Mouse (Mus musculus) intestine, postnatal 0 days (tissue): Measurements from ENCODE around the gene Ip6k2. TPM values are rescaled to one million over a fixed set of nuclear protein-coding genes. Genes with fewer than 3 reads are reported as not detected.

Experiments used
- ATAC-seq: fragments of 200-750 bp; cut with Nextera tagmentation; 2 replicates; pipeline ENCODE4 v1.8.0; 2017; ENCODE audit warnings: mild to moderate bottlenecking, moderate TSS enrichment, moderate library complexity
- H3K27ac ChIP-seq: fragments of 300-500 bp; sonication (generic); 2 replicates; pipeline ENCODE4 v1.5.1; 2014; ENCODE audit warnings: mild to moderate bottlenecking, low read depth, low read length, moderate library complexity
- H3K27me3 ChIP-seq: fragments of 300-500 bp; sonication (generic); replicated peaks from 2 replicates; pipeline ENCODE4 v1.6.1; 2014; ENCODE audit warnings: low read length, mixed read lengths; ENCODE audit not compliant: control insufficient read depth, insufficient read depth
- H3K36me3 ChIP-seq: fragments of 300-500 bp; sonication (generic); 2 replicates; pipeline ENCODE4 v1.6.1; 2014; ENCODE audit warnings: mild to moderate bottlenecking, moderate library complexity; ENCODE audit not compliant: control insufficient read depth, insufficient read depth
- H3K4me1 ChIP-seq: fragments of 300-500 bp; sonication (generic); replicated peaks from 2 replicates; pipeline ENCODE4 v1.6.1; 2014; ENCODE audit warnings: antibody characterized with exemption, low read length, mixed read lengths; ENCODE audit not compliant: control insufficient read depth, insufficient read depth
- H3K4me2 ChIP-seq: fragments of 300-500 bp; sonication (generic); replicated peaks from 2 replicates; pipeline ENCODE4 v1.6.1; 2014; ENCODE audit warnings: low read depth, mild to moderate bottlenecking, moderate library complexity
- H3K4me3 ChIP-seq: fragments of 300-500 bp; sonication (generic); 2 replicates; pipeline ENCODE4 v1.5.1; 2014; ENCODE audit warnings: low read depth, low read length
- H3K9ac ChIP-seq: fragments of 300-500 bp; sonication (generic); 2 replicates; pipeline ENCODE4 v1.6.1; 2014; ENCODE audit warnings: mild to moderate bottlenecking, low read depth, low read length
- H3K9me3 ChIP-seq: fragments of 300-500 bp; sonication (generic); 2 replicates; pipeline ENCODE4 v1.6.1; 2016; ENCODE audit warnings: mixed run types; ENCODE audit not compliant: control insufficient read depth
- CTCF ChIP-seq: sonication (generic); IDR thresholded peaks from 2 replicates; pipeline ENCODE4 v1.5.1; 2016; ENCODE audit warnings: low read depth, mild to moderate bottlenecking, control low read depth, antibody characterized with exemption, moderate library complexity
- WGBS: fragments of 180-500 bp; shearing (Covaris S2); extraction: QIAGEN DNeasy Blood & Tissue Kit; methylation state at CpG from one replicate; pipeline ENCODE4 v1.1.7; 2014; 5-methylcytosine and 5-hydroxymethylcytosine counted together
- polyA plus RNA-seq: library from polyadenylated mRNA; unstranded; fragments of >200 nt; fragmentation: Nextera tagmentation; extraction: Ambion mirVana; gene quantifications from 2 replicates; pipeline ENCODE4 v1.2.1, GENCODE M21; 2015

Ip6k2 gene
- polyA plus RNA-seq, 1 experiment from 2014 or later, result 28.1 TPM

- H3K4me1 ChIP-seq, result no peaks in the 10 kb centered on the region
- H3K27me3 ChIP-seq, result no peaks in the 10 kb centered on the region
- H3K9me3 ChIP-seq, result no peaks in the 10 kb centered on the region
- H3K27ac ChIP-seq, result no peak overlapping the region; the same call in none of the 2 replicates
- ATAC-seq, result no peak
- H3K4me3 ChIP-seq, result no peak overlapping the region
- H3K4me2 ChIP-seq, result no peak overlapping the region
- no peak overlapping the region for H3K9ac ChIP-seq
- WGBS, result 88% methylated on average over 1 of the region's 1 CpGs
- peaks cover 46% of the 10 kb centered on the region for H3K36me3 ChIP-seq
- TF ChIP-seq CTCF, result no peak
These were observed 23.2 kb downstream of the Ip6k2 start for GRCm38 (mm10) chr9:108806831-108807230.

- H3K4me2 ChIP-seq, result peak overlapping the region; percentile 97
- 63% methylated on average over 5 of the region's 5 CpGs for WGBS
- no peak overlapping the region for H3K4me3 ChIP-seq
- H3K27ac ChIP-seq, result no peak overlapping the region
- peaks cover 54% of the 10 kb centered on the region for H3K36me3 ChIP-seq
- no peak for TF ChIP-seq CTCF
- no peaks in the 10 kb centered on the region for H3K27me3 ChIP-seq
- no peak overlapping the region for H3K9ac ChIP-seq
- no peaks in the 10 kb centered on the region for H3K9me3 ChIP-seq
- H3K4me1 ChIP-seq, result no peaks in the 10 kb centered on the region
- ATAC-seq, result no peak; the same call in 1 of the 2 replicates
These were observed 24.1 kb downstream of the Ip6k2 start for GRCm38 (mm10) chr9:108807674-108808073.

GRCm38 (mm10) chr9:108808163-108808665, 24.6 kb downstream of the Ip6k2 start, which contains the start of gene Nckipsd:
TSS of gene Nckipsd (plus strand) at chr9:108808368.
- no peaks in the 10 kb centered on the region for H3K9me3 ChIP-seq
- H3K4me2 ChIP-seq, result peak within 1 kb of the TSS; percentile 97
- no peaks in the 10 kb centered on the region for H3K4me1 ChIP-seq
- peaks cover 57% of the 10 kb centered on the region for H3K36me3 ChIP-seq
- H3K9ac ChIP-seq, result peak within 1 kb of the TSS; percentile 82
- H3K4me3 ChIP-seq, result peak within 1 kb of the TSS; percentile 74
- TF ChIP-seq CTCF, result peak; percentile 85
- WGBS, result under 1% methylated on average over 62 of the region's 62 CpGs
- peak; percentile 88 for ATAC-seq
- H3K27ac ChIP-seq, result no peak within 1 kb of the TSS; the same call in none of the 2 replicates
- no peaks in the 10 kb centered on the region for H3K27me3 ChIP-seq

GRCm38 (mm10) chr9:108809188-108809587, 25.6 kb downstream of the Ip6k2 start:
- no peak for TF ChIP-seq CTCF
- Histone ChIP-seq H3K4me3 (peak overlapping the region; percentile 74; the same call in 1 of the 2 replicates), H3K27ac (no peak overlapping the region), H3K4me2 (peak overlapping the region; percentile 97), H3K4me1 (no peaks in the 10 kb centered on the region), H3K27me3 (no peaks in the 10 kb centered on the region), H3K9me3 (no peaks in the 10 kb centered on the region), H3K9ac (no peak overlapping the region), H3K36me3 (peaks cover 56% of the 10 kb centered on the region)
- no peak for ATAC-seq
- 62% methylated on average over 5 of the region's 5 CpGs for WGBS

GRCm38 (mm10) chr9:108809723-108810122, 26.1 kb downstream of the Ip6k2 start:
- Histone ChIP-seq H3K4me1 (no peaks in the 10 kb centered on the region), H3K4me2 (peak overlapping the region; percentile 97; the same call in 1 of the 2 replicates), H3K27ac (no peak overlapping the region), H3K9me3 (no peaks in the 10 kb centered on the region), H3K36me3 (peaks cover 56% of the 10 kb centered on the region), H3K4me3 (no peak overlapping the region), H3K9ac (no peak overlapping the region), H3K27me3 (no peaks in the 10 kb centered on the region)
- ATAC-seq, result no peak
- WGBS, result 60% methylated on average over 6 of the region's 6 CpGs
- TF ChIP-seq CTCF, result no peak

GRCm38 (mm10) chr9:108810516-108810915, 26.9 kb downstream of the Ip6k2 start:
- WGBS, result 86% methylated on average over 5 of the region's 5 CpGs
- Histone ChIP-seq H3K27me3 (no peaks in the 10 kb centered on the region), H3K36me3 (peaks cover 56% of the 10 kb centered on the region), H3K4me3 (no peak overlapping the region), H3K9me3 (no peaks in the 10 kb centered on the region), H3K9ac (no peak overlapping the region), H3K4me1 (no peaks in the 10 kb centered on the region), H3K27ac (no peak overlapping the region), H3K4me2 (no peak overlapping the region)
- ATAC-seq, result no peak
- TF ChIP-seq CTCF, result no peak

- ATAC-seq, result no peak
- no peaks in the 10 kb centered on the region for H3K27me3 ChIP-seq
- H3K4me1 ChIP-seq, result no peaks in the 10 kb centered on the region
- peaks cover 54% of the 10 kb centered on the region for H3K36me3 ChIP-seq
- H3K9ac ChIP-seq, result no peak overlapping the region
- no peak overlapping the region for H3K4me2 ChIP-seq
- 80% methylated on average over 7 of the region's 7 CpGs for WGBS
- no peaks in the 10 kb centered on the region for H3K9me3 ChIP-seq
- TF ChIP-seq CTCF, result no peak
- no peak overlapping the region for H3K4me3 ChIP-seq
- H3K27ac ChIP-seq, result no peak overlapping the region
These were observed 32.0 kb downstream of the Ip6k2 start for GRCm38 (mm10) chr9:108815557-108815956.
